Mouse (Mus musculus): ENCODE data around the gene Mepce.
A peak's percentile ranks its signal among the peaks of the same experiment; 100 is the strongest.
"Not testable (repeated sequence)": the region's sequence is repeated elsewhere in the genome, so short reads cannot be mapped to it uniquely, and the experiment has no call there.

Mepce gene

DNA sequence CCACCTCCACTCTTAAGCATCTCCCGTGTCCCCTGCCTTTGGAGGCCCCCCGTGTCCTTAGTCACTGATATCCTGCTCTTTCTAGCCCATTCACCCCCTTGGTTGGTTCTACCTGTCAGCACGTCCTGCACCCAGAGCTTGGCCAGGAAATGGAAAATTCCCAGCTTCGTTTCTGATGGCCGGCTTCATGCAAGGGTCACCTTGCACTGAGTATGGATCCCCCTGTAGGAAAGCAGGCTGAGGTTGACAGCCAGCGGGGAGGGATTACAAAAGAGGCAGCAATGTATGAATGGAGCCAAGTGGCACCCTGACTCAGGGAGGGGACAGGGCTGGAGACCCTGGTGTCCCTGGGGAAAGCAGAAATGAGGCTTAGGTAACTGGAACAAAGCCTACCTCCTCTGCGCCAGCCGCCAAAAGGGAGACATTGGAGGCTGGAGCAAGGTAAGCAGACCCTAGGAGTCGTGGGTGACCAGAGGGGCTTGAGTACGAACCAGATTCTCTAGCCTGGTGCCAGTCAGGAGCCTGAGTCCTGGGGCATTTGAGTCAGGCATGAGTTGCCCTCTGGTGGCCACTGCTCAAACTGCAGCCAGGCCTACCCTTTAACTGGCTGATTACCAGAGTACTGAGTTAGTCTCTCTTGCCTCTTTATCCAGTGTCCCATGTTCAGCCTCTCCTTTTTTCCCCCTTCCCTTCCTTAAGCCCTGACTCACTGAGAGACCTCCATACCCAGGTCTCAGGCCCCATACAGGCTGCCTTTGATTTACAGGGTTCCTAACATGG is 30.4 kb downstream of the Mepce start:
- peak; percentile 76 to 93 for DNase-seq

DNA sequence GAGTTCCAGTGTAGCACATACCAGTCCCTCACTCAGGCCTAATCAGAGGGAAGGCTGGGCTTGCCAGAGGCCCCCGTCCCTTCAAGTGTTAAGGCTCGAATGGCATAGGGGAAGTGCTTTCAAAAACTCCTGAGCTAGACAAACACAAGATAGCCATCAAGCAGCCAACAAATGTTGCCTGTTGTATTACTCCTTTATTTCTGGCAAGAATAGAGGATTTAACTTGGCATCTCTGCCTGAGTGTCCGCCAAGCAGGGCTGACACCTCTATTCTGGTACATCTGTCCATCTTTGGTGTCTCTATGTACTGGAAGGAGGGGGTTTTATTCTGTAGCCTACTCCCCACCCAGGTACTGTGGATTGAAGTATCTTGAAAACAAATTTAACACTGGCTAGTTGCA is 31.3 kb downstream of the Mepce start:
- DNase-seq, result no peak

DNA sequence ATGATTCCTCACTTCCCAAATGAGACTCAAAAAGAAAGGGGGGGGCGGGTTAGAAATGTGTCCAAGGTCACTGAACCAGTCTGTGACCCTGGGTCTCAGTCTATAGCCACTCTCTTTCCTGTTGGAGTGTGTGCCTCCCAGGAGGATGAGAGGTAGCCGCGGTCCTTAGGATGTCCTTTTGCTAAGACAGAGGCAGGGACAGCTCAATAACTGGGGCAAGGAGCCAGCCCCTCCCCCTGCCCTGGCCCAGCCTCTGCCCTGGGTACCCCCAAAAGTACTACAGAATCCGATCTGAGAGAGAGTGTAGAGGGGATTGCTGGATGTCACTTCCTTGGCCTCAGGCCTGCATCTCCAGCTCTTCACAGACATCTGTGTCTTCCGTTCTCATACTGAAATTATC is 32.0 kb downstream of the Mepce start:
- no peak for DNase-seq

DNA sequence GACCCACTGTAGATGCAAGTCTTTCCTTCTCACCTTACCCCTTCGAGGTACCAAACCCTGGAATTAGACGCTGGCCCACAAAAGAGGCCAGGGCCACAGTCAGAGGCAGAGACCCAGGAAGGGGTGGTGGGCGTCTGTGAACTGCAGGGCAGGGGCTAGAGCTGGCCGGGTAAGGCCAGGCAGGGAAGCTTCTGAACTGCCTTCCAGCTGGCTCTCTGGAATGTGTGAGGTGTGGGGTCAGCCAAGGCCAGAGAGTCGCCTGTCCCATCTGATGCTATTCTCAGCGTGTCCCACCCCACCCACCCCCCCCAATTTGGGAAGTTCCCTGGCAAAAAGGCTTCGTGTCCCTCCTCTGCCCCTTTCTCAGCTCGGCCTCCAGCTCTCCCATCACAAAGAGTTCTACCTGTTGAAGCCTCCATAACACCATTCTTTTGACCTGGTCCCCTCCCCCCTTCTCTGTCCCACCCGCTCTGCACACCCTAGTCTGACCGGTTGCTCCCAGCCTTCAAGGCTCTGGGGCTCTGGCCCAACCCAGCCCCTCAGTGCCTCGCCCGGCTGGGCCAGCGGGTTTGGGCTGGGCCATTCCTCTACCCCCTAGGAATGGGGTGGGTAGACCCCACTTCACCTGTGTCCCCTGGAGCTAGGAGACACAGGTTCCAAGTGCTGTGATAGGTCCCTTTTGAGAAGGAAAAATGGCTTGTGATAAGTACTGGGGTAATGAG is 34.2 kb downstream of the Mepce start:
- no peak for DNase-seq

DNA sequence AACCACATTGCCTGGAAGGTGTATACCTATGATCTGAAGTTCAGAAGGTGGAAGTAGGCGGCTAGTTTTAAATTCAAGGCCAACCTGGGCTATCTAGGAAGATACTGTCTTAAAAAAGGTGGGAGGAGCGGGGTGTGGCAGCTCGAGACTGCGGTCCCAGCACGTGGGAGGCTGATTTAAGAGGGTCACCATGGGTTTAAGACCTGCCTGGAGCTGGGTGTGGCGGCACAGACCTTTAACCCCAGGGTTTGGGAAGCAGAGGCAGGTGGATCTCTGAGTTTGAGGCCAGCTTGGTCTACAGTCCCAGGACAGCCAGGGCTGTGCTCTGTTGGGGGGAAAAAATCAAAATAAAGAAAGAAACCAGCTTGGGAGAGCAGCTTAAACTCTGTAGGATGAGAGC is 35.5 kb downstream of the Mepce start:
- DNase-seq, result no peak

DNA sequence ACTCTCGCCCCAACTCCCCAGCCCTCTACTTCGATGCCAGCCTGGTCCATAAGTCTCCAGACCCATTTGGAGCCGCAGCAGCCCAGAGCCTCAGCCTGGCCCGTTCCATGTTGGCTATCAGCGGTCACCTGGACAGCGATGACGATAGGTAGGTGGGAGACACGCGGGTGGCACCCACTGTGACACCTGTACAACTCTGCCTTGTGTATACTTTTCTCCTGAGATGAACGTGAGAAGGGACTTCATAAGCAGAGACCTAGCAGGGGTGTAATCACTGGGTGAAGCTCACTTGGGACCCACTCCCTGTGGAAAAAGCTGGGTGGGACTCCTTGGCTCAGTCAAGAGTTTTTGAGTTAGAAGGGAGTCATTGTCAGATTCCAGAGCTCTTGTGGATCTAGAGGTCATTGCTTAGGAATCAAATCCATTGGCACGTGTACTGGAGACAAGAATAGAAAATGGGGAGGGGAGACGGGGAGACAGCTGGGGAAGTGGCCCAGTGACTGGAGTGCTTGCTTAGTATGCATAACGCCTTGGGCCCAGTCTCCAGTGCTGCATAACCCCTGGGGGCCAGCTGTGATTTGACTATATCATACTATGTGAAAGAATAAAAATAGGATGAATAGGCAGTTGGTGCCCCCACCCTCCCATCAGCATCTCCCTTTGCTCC is 36.1 kb downstream of the Mepce start:
- DNase-seq, result no peak

DNA sequence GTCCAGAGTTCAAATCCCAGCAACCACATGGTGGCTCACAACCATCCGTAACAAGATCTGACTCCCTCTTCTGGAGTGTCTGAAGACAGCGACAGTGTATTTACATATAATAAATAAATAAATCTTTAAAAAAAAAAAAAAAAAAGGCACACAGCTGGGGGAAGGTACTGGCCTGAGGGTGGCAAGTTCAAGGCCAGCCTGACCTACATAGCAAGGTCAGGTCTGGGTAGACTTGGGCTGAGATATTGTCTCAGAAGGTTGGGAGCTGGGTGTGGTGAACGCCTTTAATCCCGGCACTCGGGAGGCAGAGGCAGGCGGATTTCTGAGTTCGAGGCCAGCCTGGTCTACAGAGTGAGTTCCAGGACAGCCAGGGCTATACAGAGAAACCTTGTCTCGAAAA is 37.2 kb downstream of the Mepce start:
- not testable (repeated sequence) for DNase-seq

DNA sequence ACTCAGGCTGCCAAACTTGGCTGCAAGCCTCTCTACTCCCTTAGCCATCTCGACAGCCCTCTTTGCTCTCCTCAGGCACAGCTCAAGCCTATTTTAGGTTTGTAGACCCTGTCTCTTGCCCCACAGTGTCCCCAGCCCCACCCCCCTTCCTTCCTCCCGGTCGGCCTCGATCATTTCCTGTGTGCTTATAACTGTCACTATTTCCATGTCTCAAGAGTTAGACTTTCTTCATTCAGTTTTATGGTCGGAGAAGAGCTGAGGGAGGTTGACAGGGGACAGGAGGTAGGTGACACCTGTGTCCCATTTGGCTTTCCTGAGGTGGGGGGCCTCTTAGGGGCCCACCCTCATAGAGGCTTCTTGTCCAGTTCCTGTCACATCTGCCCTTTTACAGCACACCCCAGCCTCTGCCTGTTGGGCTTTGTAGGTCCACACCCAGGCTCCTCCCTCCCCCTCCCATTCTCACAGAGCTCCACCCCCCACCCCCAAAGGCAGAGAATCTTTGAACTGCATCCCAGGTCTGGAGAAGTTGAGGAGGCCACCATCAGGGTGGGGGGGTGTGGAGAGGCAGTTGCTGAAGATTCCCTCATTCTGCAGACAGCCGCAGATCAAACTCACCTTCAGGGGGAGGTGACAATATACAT is 38.1 kb downstream of the Mepce start:
- no peak for DNase-seq

DNA sequence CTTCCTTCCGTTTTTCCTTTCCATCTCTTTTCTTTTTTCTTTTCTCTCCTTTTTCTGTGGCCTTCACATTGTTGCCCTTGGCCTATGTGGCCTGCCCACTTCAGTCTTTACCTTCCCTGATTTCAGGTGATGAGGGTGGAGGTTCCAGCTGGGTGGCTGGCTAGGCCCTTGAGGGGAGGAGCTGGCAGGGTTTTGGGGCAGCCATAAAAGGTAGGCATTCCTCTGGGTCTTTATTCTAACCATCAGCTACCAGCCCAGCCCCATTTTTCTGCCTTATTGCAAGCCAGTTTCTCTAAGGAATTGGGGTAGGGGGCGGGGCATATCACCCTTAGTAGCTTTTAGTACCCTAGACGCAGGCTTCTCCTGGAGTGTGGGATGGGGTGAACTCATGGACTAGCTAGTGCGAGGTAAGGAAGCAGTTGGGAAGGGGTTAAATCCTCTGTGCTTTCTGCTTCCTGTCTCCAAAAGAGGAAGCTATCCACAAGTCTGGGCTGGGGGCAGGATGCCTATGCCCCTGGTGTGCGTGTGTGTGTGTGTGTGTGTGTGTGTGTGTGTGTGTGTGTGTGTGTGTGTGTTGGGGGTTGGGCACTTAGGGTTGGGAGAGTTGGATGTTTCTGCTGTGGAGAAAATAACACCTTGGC is 39.2 kb downstream of the Mepce start:
- DNase-seq, result peak in 1 of 2 experiments; percentile 33

DNA sequence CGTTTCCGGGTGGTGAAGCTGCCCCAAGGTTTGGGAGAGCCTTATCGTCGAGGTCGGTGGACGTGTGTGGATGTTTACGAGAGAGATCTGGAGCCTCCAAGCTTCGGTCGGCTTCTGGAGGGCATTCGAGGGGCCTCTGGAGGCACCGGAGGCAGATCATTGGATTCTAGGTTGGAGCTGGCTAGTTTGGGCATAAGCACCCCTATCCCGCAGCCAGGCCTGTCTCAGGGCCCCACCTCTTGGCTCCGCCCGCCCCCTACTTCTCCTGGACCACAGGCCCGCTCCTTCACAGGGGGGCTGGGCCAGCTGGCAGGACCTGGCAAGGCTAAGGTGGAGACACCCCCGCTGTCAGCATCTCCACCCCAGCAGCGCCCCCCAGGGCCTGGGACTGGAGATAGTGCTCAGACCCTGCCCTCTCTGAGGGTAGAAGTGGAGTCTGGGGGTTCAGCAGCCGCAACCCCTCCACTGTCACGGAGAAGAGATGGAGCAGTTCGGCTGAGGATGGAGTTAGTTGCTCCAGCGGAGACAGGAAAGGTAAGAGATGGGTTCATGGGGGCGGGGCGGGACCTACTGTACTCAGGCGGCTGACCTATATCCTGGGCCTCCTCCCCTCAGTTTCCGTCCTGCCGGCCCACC is 40.0 kb downstream of the Mepce start:
- peak in 1 of 2 experiments; percentile 38 for DNase-seq

DNA sequence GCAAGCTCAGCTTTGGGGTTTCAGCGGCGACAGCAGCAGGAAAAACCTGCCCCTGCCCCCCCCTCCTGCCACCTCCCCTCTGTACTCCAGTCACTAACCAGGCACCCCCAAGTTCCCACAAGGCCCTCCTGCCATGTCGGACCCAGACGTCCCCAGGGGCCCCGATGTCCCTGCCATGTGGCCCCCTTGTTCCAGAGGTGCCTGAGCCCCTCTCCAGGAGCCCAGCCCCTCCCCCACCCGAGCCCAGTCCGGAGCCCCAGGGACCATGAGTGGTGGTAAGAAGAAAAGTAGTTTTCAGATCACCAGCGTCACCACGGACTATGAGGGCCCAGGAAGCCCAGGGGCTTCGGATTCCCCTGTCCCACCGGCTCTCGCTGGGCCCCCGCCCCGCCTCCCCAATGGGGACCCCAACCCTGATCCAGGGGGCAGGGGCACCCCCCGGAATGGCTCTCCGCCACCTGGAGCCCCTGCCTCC is 40.6 kb downstream of the Mepce start:
- no peak for DNase-seq

DNA sequence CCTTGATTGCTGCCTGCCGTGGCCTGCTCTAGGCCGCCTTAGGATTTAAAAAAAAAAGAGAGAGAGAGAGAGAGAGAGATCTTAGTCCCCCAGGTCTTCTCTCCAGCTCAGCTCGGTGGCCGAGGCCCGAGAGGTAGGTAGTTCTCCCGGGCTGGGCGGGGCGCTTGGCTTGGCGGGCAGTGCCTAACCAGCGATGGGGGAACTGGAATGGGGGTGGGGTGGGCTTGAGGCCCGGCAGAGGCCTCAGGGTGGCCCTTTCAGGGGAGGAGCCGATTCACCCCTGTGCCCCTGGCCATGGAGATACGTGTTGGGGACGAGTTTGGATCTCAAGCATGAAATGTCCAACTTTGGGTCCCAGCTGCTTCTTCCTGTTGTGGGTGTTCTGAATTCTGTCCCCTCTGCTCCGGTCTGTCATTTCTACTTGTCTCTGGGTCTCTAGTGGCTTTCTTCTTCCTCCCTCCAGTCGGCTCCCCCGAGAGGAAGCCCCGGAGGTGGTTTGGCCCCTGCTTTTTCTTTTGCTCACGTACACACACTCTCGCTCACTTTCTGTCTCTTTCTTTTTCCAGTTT is 41.1 kb downstream of the Mepce start:
- DNase-seq, result peak; percentile 57 to 65

DNA sequence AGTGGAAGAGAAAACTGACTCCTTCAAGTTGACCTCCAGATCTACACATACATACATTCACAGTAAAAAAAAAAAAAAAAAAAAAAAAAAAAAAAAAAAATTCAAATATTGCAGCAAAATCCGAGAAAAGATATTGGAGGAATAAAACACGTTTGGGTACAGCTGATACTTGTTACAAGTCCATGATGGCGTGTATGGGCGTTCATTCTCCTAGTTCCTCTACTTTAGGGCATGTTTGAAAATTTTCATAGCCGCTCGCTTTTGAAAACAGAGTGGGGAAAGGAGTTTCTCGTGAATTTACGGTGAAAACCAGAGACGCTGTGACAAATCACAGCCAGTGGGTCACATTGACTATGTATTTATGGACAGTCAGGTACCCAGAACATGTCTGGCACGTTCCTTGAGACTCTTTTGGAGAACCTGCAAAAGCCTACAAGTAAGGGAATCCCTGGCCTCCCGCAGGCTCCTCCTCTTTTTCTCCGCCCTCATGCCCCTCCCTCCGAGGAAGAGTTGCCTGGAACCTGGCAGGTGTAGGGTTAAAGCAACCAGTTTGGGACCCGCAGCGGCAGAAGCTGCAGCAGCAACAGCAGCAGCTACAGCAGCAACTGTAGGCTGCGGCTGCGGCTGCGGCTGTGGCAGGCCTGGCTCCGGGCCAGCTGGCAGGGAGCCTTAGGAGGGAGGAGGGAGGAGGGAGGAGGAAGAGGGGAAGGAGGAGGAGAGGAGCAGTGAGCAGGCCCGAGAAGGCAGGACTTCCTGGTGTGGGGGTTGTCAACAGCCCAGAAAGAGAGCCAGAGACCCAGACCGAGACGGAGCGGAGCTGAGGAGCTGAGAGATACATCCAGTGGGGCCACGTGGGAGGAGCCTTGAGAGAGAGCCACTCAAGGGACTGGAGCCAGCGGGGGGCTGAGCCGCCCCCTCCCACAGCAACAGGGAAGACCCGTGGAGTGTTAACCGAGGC is 42.0 kb downstream of the Mepce start, which contains the start of gene Tsc22d4:
Gene Tsc22d4 (plus strand): TSS at position 517 of the 958 bp plus-strand sequence.
- DNase-seq, result peak; percentile 90 to 94

DNA sequence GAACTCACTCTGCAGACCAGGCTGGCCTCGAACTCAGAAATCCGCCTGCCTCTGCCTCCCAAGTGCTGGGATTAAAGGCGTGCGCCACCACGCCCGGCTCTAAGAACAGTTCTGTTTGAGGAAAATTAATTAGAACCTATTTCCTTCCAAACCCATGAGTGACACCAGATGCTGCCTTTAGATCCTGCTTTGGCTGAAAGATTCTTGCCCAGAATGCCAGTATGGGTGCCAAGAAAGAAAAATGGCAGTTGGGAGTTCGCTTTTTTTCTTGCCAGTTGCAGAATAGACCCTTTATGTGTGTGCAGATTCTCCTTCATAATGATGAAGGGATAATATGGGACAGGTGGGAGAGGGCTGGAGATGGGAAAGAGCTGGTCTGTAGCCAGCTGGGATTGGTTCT is 43.3 kb downstream of the Mepce start:
- no peak for DNase-seq

DNA sequence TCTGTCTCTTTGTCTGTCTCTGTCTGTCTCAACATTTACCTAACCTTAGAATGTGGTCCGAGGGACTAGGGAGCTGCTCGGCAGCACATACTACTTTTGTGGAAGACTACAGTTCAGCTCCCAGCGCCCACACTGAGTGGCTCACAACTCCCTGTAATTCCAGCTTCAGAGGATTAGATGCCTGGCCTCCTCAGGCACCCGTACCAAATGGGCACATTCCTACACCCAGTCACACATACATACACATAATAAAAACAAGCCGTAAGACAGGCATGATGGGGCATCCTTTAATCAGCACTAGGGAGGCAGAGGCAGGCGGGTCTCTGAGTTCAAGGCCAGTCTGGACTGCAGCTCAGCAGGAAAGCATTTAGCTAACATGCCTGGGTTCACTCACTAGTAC is 44.6 kb downstream of the Mepce start:
- DNase-seq, result no peak

DNA sequence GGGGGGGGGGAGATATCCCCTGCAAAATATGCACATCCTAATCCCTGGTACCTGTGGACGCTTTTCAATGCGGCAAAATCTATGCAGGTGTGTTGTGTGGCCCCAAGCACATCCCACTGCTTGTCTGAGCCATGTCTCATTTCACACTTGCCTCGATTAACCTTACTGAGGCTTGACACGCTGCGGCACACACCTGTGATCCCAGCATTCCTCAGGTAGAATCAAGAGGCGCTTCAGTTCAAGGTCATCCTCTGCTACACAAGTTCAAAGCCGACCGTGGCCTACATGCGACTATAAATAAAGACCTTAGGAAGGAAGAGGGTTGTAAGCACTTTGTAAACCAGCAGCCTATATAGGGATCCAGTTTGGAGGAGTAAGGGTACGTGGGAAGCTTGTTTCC is 45.4 kb downstream of the Mepce start:
- no peak for DNase-seq

DNA sequence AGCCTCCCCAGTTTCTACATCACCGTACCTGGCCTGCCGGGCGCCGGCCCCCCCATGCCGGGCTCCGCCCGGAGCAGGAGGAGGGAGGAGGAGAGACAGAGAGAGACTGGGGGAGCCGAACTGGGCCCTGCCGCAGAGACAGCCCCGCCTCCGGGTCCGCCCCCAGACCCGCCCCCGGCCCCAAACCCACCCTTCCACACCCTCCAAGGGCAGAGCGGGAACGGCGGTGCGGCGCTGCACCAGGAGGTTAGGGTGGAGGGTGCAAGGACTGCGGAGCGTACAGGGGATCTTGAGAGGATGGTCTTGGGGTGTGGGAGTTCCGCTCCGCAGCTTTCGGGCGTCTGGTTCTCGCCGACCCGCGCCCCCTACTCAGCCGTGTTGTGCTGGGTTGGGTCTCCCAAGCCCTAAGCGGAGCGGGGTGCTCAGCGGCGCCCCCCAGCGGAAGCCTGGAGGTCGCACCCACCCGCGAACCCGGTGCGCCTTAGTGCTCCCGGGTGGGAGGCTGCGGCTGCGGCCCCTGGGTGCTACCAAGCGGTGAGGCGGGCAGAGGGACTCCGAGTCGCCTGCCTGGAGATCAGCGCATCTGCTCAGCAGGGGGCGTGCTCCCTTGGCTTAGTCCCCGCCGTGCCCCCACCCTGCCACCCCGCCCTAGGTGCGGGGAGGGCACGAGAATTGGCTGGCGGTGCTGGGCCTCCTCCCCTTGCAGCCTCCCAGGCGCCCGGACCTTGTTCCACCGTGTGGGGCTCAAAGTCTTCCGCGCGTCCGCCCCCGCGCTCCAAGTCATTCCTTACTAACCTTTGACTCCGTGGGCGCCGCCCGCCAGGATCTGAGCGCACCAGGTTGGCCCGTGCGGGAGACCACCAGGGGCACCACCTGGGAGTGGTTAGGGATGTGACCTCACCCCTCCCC is 46.2 kb downstream of the Mepce start, which contains the start of gene Nyap1:
Gene Nyap1 (minus strand): TSS at position 585 of the 909 bp plus-strand sequence.
- peak; percentile 89 to 90 for DNase-seq

DNA sequence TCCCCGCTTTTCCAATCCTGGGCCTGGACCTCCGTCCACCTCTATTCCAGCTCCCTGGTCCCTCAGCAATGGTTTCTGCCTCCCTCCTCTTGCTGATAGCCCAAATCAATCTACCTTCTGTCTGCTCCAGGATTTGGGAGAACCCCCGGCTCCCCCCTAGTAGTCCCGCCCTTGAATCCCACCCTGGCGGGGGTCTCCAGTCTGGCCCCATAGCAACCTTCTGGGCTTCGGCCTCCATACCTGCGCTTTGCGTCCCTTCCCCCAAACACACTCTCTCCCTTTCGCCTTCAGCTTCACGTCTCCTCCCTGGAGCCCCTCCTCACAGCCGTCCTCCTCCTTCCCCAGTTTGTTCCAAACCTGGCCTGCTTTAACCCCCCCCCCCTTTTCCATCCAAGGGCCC is 46.9 kb downstream of the Mepce start:
- no peak for DNase-seq

DNA sequence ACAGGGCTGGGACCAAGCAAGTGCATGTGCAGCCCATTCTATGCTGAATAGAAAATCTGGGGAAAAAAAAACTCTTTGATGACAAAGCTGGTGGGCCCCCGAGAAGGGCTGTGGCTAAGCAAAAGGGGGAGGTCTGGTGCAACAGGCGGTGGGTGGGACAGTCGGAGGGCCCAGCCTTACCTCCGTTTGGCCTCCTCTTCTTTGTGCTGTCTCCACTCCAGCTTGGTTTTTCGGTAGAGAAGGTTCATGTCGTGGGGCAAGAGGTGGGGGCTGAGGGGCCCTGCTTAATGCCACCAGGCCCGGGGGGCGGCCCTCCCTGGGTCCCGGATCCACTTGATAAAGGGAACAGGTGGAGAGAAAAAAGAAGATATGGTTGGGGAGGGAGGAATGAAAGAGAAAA is 48.0 kb downstream of the Mepce start:
- DNase-seq, result no peak

Data from kidney, adult 8-10 months (tissue).